Mouse (Mus musculus): ENCODE results near the gene Pdzd3. TPM values are rescaled to one million over a fixed set of nuclear protein-coding genes. Genes with fewer than 3 reads are reported as not detected.

Gene Pdzd3
- polyA plus RNA-seq, 1 experiment from 2014 or later: 0.14 TPM

GRCm38 (mm10) chr9:44268027-44268360 is 16.7 kb upstream of the Pdzd3 start:
- H3K9me3 ChIP-seq: no peaks in the 10 kb centered on the region
- peaks cover 10% of the 10 kb centered on the region; the same call in 1 of the 2 replicates for H3K4me1 ChIP-seq
- peak overlapping the region; percentile 75 for H3K4me2 ChIP-seq (replicated peaks)
- peak; percentile 84 for ATAC-seq (ENCODE audit: low FRiP score, low read depth)
- peak overlapping the region; percentile 68 for H3K9ac ChIP-seq
- H3K27me3 ChIP-seq (replicated peaks): no peaks in the 10 kb centered on the region; the same call in 1 of the 2 replicates
- H3K36me3 ChIP-seq: no peaks in the 10 kb centered on the region
- 7% methylated on average over 28 of the region's 28 CpGs for WGBS
- no peak overlapping the region for H3K27ac ChIP-seq
- peak overlapping the region; percentile 42 for H3K4me3 ChIP-seq

- H3K4me2 ChIP-seq (replicated peaks): peak overlapping the region; percentile 75
- peak overlapping the region; percentile 42 for H3K4me3 ChIP-seq
- 10% methylated on average over 23 of the region's 23 CpGs for WGBS
- H3K27me3 ChIP-seq (replicated peaks): no peaks in the 10 kb centered on the region; the same call in 1 of the 2 replicates
- H3K36me3 ChIP-seq: no peaks in the 10 kb centered on the region
- H3K4me1 ChIP-seq: peaks cover 10% of the 10 kb centered on the region; the same call in 1 of the 2 replicates
- peak; percentile 43 for ATAC-seq (ENCODE audit: low FRiP score, low read depth)
- no peaks in the 10 kb centered on the region for H3K9me3 ChIP-seq
- H3K27ac ChIP-seq: no peak overlapping the region
- H3K9ac ChIP-seq: peak overlapping the region; percentile 68
Observed at GRCm38 (mm10) chr9:44267319-44268026, 16.2 kb upstream of the Pdzd3 start.

GRCm38 (mm10) chr9:44266478-44267226 is 15.4 kb upstream of the Pdzd3 start:
- 66% methylated on average over 8 of the region's 8 CpGs for WGBS
- Histone ChIP-seq H3K9me3 (no peaks in the 10 kb centered on the region), H3K36me3 (no peaks in the 10 kb centered on the region), H3K4me2 (replicated peaks) (no peak overlapping the region), H3K4me3 (no peak overlapping the region), H3K27me3 (replicated peaks) (no peaks in the 10 kb centered on the region; the same call in 1 of the 2 replicates), H3K4me1 (peaks cover 10% of the 10 kb centered on the region; the same call in 1 of the 2 replicates), H3K9ac (no peak overlapping the region), H3K27ac (no peak overlapping the region)
- ATAC-seq (ENCODE audit: low FRiP score, low read depth): no peak

- Histone ChIP-seq H3K4me1 (no peaks in the 10 kb centered on the region), H3K27me3 (replicated peaks) (no peaks in the 10 kb centered on the region; the same call in 1 of the 2 replicates), H3K9ac (peak overlapping the region; percentile 21; the same call in 1 of the 2 replicates), H3K4me2 (replicated peaks) (no peak overlapping the region), H3K9me3 (no peaks in the 10 kb centered on the region), H3K27ac (no peak overlapping the region), H3K4me3 (no peak overlapping the region), H3K36me3 (no peaks in the 10 kb centered on the region)
- 79% methylated on average over 14 of the region's 14 CpGs for WGBS
- ATAC-seq (ENCODE audit: low FRiP score, low read depth): no peak
Observed at GRCm38 (mm10) chr9:44261388-44261787, 10.1 kb upstream of the Pdzd3 start.

- Histone ChIP-seq H3K9ac (no peak overlapping the region), H3K4me3 (no peak overlapping the region), H3K27me3 (replicated peaks) (no peaks in the 10 kb centered on the region; the same call in 1 of the 2 replicates), H3K36me3 (no peaks in the 10 kb centered on the region), H3K27ac (no peak overlapping the region), H3K4me1 (peaks cover 19% of the 10 kb centered on the region), H3K9me3 (no peaks in the 10 kb centered on the region), H3K4me2 (replicated peaks) (no peak overlapping the region)
- WGBS: 82% methylated on average over 10 of the region's 10 CpGs
- no peak for ATAC-seq (ENCODE audit: low FRiP score, low read depth)
Observed at GRCm38 (mm10) chr9:44259014-44259413, 7.7 kb upstream of the Pdzd3 start.

- WGBS: 91% methylated on average over 8 of the region's 8 CpGs
- no peak overlapping the region for H3K27ac ChIP-seq
- no peak overlapping the region for H3K4me2 ChIP-seq (replicated peaks)
- no peaks in the 10 kb centered on the region for H3K36me3 ChIP-seq
- H3K4me1 ChIP-seq: peaks cover 27% of the 10 kb centered on the region
- no peak for ATAC-seq (ENCODE audit: low FRiP score, low read depth)
- H3K4me3 ChIP-seq: no peak overlapping the region
- no peaks in the 10 kb centered on the region for H3K27me3 ChIP-seq (replicated peaks)
- no peaks in the 10 kb centered on the region for H3K9me3 ChIP-seq
- H3K9ac ChIP-seq: no peak overlapping the region
Observed at GRCm38 (mm10) chr9:44256213-44256612, 4.9 kb upstream of the Pdzd3 start.

GRCm38 (mm10) chr9:44255136-44255521 is 3.9 kb upstream of the Pdzd3 start:
- Histone ChIP-seq H3K9me3 (no peaks in the 10 kb centered on the region), H3K4me1 (peaks cover 27% of the 10 kb centered on the region), H3K27ac (0 out of 2 replicates have a peak overlapping the region, but pooled peaks have one; percentile 32), H3K27me3 (replicated peaks) (no peaks in the 10 kb centered on the region), H3K4me3 (no peak overlapping the region), H3K36me3 (no peaks in the 10 kb centered on the region), H3K4me2 (replicated peaks) (peak overlapping the region; percentile 20; the same call in 1 of the 2 replicates), H3K9ac (no peak overlapping the region)
- 62% methylated on average over 6 of the region's 6 CpGs for WGBS
- 0 out of 2 replicates have a peak, but pooled peaks have one; percentile 48 for ATAC-seq (ENCODE audit: low FRiP score, low read depth)

- H3K4me1 ChIP-seq: peaks cover 27% of the 10 kb centered on the region
- peak; percentile 68; the same call in 1 of the 2 replicates for ATAC-seq (ENCODE audit: low FRiP score, low read depth)
- no peak overlapping the region for H3K4me3 ChIP-seq
- no peak overlapping the region for H3K9ac ChIP-seq
- H3K9me3 ChIP-seq: no peaks in the 10 kb centered on the region
- no peak overlapping the region for H3K27ac ChIP-seq
- no peaks in the 10 kb centered on the region for H3K36me3 ChIP-seq
- no peaks in the 10 kb centered on the region for H3K27me3 ChIP-seq (replicated peaks)
- WGBS: 17% methylated on average over 5 of the region's 5 CpGs
- peak overlapping the region; percentile 20; the same call in 1 of the 2 replicates for H3K4me2 ChIP-seq (replicated peaks)
Observed at GRCm38 (mm10) chr9:44254508-44255135, 3.4 kb upstream of the Pdzd3 start.

GRCm38 (mm10) chr9:44253441-44253840 is 2.2 kb upstream of the Pdzd3 start:
- no peak overlapping the region for H3K4me2 ChIP-seq (replicated peaks)
- WGBS: 84% methylated on average over 6 of the region's 6 CpGs
- no peak overlapping the region for H3K27ac ChIP-seq
- peaks cover 27% of the 10 kb centered on the region for H3K4me1 ChIP-seq
- H3K36me3 ChIP-seq: no peaks in the 10 kb centered on the region
- no peaks in the 10 kb centered on the region for H3K9me3 ChIP-seq
- H3K27me3 ChIP-seq (replicated peaks): no peaks in the 10 kb centered on the region
- no peak overlapping the region for H3K9ac ChIP-seq
- ATAC-seq (ENCODE audit: low FRiP score, low read depth): no peak
- no peak overlapping the region for H3K4me3 ChIP-seq

GRCm38 (mm10) chr9:44250445-44250844 is 826 bp downstream of the Pdzd3 start:
- Histone ChIP-seq H3K4me3 (no peak overlapping the region), H3K36me3 (no peaks in the 10 kb centered on the region), H3K4me2 (replicated peaks) (no peak overlapping the region), H3K27ac (no peak overlapping the region), H3K27me3 (replicated peaks) (no peaks in the 10 kb centered on the region), H3K9ac (no peak overlapping the region), H3K4me1 (peaks cover 23% of the 10 kb centered on the region), H3K9me3 (no peaks in the 10 kb centered on the region)
- 53% methylated on average over 4 of the region's 4 CpGs for WGBS
- ATAC-seq (ENCODE audit: low FRiP score, low read depth): no peak

- WGBS: 51% methylated on average over 26 of the region's 26 CpGs
- Histone ChIP-seq H3K9me3 (no peaks in the 10 kb centered on the region), H3K9ac (no peak overlapping the region), H3K27me3 (replicated peaks) (no peaks in the 10 kb centered on the region), H3K27ac (no peak overlapping the region), H3K4me1 (peaks cover 13% of the 10 kb centered on the region), H3K4me2 (replicated peaks) (peak overlapping the region; percentile 22; the same call in 1 of the 2 replicates), H3K4me3 (no peak overlapping the region), H3K36me3 (no peaks in the 10 kb centered on the region)
- ATAC-seq (ENCODE audit: low FRiP score, low read depth): 0 out of 2 replicates have a peak, but pooled peaks have one; percentile 63
Observed at GRCm38 (mm10) chr9:44249181-44250146, 1.8 kb downstream of the Pdzd3 start.

All from neural tube, embryonic 12.5 days (tissue).